Mouse (Mus musculus): ENCODE data around the gene Pcnt. TPM values are rescaled to one million over a fixed set of nuclear protein-coding genes. Genes with fewer than 3 reads are reported as not detected.

Gene Pcnt
- total and polyA plus RNA-seq, 3 experiments = 27.4 to 56.7 (median 42.2) TPM

DNA sequence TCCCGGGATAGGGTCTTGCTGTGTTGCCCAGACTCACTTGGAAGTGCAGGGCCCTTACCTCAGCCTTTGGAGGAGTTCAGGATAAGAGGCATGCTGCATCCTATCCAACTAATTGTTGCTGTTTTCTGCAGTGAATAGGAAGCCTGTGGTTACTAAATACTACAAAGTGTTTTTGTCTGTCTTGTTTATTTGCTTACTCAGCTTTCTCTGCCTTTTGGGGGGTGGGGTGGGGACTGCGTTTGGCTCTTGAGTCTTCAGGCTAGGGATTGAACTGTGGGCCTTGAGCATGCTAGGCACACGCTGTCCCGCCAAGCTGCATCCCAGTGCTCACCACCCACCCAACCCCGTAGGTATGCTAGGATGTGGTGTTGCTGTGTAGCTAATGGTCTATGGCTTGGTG lies 31.2 kb upstream of the Pcnt start:
- H3K79me2 ChIP-seq (replicated peaks; ENCODE audit: control insufficient read depth, insufficient read depth, low read length) = peaks cover 6% of the 10 kb centered on the region; the same call in 1 of the 2 replicates
- no peaks in the 10 kb centered on the region; the same call in 1 of the 2 replicates for H3K36me3 ChIP-seq (ENCODE audit: control insufficient read depth, insufficient read depth, low read length)
- no peak overlapping the region; the same call in 1 of the 2 replicates for H3K9ac ChIP-seq (ENCODE audit: low read depth, low read length)
- peaks cover 1% of the 10 kb centered on the region for H3K4me1 ChIP-seq (ENCODE audit: control insufficient read depth, insufficient read depth, low read length)
- no peak for DNase-seq
- WGBS = 89% methylated on average over 5 of the region's 5 CpGs
- intact Hi-C loops (cut with DNase I) = no loop called here
- H3K27ac ChIP-seq = no peak overlapping the region
- H3K27me3 ChIP-seq (ENCODE audit: control insufficient read depth, insufficient read depth, low read length) = no peaks in the 10 kb centered on the region
- TF ChIP-seq POLR2A (IDR thresholded peaks at IDR 0.05; ENCODE audit: insufficient read depth, low read depth, low read length) = no peak
- no peak for TF ChIP-seq EP300 (IDR thresholded peaks at IDR 0.05; ENCODE audit: insufficient read depth, low read depth, low read length)
- TF ChIP-seq CTCF (IDR thresholded peaks at IDR 0.05) = no peak
- H3K4me3 ChIP-seq = no peak overlapping the region

DNA sequence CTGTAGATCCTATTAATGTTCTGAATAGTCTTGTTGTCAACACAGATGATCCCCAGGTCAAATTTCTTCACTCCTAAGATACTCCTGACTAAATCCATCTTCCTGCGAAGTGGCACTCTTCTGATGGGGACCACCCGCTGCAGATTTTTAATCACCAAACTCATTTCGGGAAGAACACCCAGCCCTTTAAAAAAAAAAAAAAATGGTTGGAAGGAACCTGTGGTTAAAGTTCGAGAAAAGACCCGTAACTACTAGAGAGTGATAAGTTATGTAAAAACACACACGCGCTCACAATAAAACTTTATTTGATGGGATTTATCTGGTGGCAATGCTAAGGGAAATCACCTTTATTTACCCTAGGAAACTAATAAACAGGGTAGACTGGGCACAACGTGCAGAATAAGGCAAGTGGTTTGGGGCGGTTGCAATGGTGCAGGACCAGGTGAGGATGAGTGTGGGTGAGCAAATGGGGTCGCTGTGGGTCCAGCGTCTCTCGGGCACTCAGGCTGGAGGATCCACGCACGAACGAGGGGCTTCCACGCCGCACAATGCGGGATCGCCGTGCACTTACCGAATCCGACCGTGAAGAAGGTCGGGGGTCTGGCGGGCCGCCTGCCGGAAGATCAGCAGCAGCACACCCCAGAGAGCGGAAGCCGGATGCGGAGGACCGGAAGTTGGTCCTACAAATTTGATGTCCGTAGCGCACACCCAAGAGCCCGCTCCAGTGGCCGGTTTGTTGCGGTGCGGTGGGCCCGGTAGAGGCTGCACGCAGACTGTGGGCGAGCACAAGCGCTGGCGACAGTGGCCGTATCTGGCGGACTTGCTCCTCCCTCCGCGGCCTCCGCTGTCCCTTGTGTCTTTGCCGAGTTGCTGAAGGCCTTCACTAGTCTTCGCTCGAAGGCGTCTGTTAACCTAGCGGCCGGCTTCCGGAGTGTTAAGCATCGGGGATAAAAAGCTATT lies 25.9 kb upstream of the Pcnt start, which contains the start of the genes Mcm3ap and Ybey:
Gene Mcm3ap (plus strand): TSS at position 725 of the 960 bp plus-strand sequence.
Gene Ybey (minus strand): TSS at position 912 of the 960 bp plus-strand sequence.
- Histone ChIP-seq H3K27ac (peak within 1 kb of the TSS; percentile 75), H3K4me3 (peak within 1 kb of the TSS; percentile 72), H3K4me1 (ENCODE audit: control insufficient read depth, insufficient read depth, low read length) (peaks cover 1% of the 10 kb centered on the region), H3K79me2 (replicated peaks; ENCODE audit: control insufficient read depth, insufficient read depth, low read length) (peaks cover 4% of the 10 kb centered on the region), H3K9ac (ENCODE audit: low read depth, low read length) (peak within 1 kb of the TSS; percentile 98), H3K27me3 (ENCODE audit: control insufficient read depth, insufficient read depth, low read length) (no peaks in the 10 kb centered on the region), H3K36me3 (ENCODE audit: control insufficient read depth, insufficient read depth, low read length) (no peaks in the 10 kb centered on the region; the same call in 1 of the 2 replicates)
- DNase-seq = peak; percentile 90
- TF ChIP-seq EP300 (IDR thresholded peaks at IDR 0.05; ENCODE audit: insufficient read depth, low read depth, low read length) (0 out of 2 replicates have a peak, but pooled peaks have one; percentile 26), POLR2A (IDR thresholded peaks at IDR 0.05; ENCODE audit: insufficient read depth, low read depth, low read length) (peak; percentile 80), CTCF (IDR thresholded peaks at IDR 0.05) (peak; percentile 75)
- intact Hi-C loops (cut with DNase I) = loop anchor here (1.0 to 5.0 kb wide), 2 partner anchors 25 to 64 kb away; partner anchors contain the start of gene Lss
- WGBS = 1% methylated on average over 55 of the region's 55 CpGs

- TF ChIP-seq CTCF (IDR thresholded peaks at IDR 0.05) (no peak), EP300 (IDR thresholded peaks at IDR 0.05; ENCODE audit: insufficient read depth, low read depth, low read length) (no peak), POLR2A (IDR thresholded peaks at IDR 0.05; ENCODE audit: insufficient read depth, low read depth, low read length) (no peak)
- Histone ChIP-seq H3K79me2 (replicated peaks; ENCODE audit: control insufficient read depth, insufficient read depth, low read length) (no peaks in the 10 kb centered on the region; the same call in 1 of the 2 replicates), H3K9ac (ENCODE audit: low read depth, low read length) (no peak overlapping the region), H3K27me3 (ENCODE audit: control insufficient read depth, insufficient read depth, low read length) (no peaks in the 10 kb centered on the region), H3K4me3 (no peak overlapping the region), H3K36me3 (ENCODE audit: control insufficient read depth, insufficient read depth, low read length) (no peaks in the 10 kb centered on the region), H3K4me1 (ENCODE audit: control insufficient read depth, insufficient read depth, low read length) (no peaks in the 10 kb centered on the region), H3K27ac (no peak overlapping the region)
- intact Hi-C loops (cut with DNase I) = no loop called here
- no peak for DNase-seq
- 87% methylated on average over 6 of the region's 6 CpGs for WGBS
Measured at GRCm38 (mm10) chr10:76462721-76463120, 20.1 kb upstream of the Pcnt start.

DNA sequence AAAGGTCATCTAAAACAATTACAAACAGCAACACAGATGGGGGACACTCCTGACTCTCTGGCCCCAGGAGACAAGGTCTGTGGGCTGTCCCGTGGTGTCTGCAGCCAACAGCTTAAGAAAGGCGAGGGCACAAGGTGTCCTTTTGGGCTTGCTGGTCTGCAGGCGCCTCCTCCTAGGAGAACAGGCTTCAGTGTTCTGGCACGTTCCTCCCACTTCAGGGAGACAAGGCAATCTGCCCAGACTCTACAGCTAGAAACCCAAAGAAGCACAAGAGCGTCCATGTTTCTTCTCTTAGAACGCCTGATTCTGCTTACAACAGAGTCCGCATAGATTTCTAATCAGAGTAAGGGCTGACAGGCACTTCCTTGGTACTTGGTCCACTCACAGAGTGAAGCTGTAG lies 19.7 kb upstream of the Pcnt start:
- Histone ChIP-seq H3K9ac (ENCODE audit: low read depth, low read length) (no peak overlapping the region), H3K4me1 (ENCODE audit: control insufficient read depth, insufficient read depth, low read length) (no peaks in the 10 kb centered on the region), H3K27ac (no peak overlapping the region), H3K79me2 (replicated peaks; ENCODE audit: control insufficient read depth, insufficient read depth, low read length) (no peaks in the 10 kb centered on the region; the same call in 1 of the 2 replicates), H3K27me3 (ENCODE audit: control insufficient read depth, insufficient read depth, low read length) (no peaks in the 10 kb centered on the region), H3K36me3 (ENCODE audit: control insufficient read depth, insufficient read depth, low read length) (no peaks in the 10 kb centered on the region), H3K4me3 (no peak overlapping the region)
- TF ChIP-seq POLR2A (IDR thresholded peaks at IDR 0.05; ENCODE audit: insufficient read depth, low read depth, low read length) (no peak), EP300 (IDR thresholded peaks at IDR 0.05; ENCODE audit: insufficient read depth, low read depth, low read length) (no peak), CTCF (IDR thresholded peaks at IDR 0.05) (no peak)
- 90% methylated on average over 7 of the region's 7 CpGs for WGBS
- no peak for DNase-seq
- intact Hi-C loops (cut with DNase I) = no loop called here

DNA sequence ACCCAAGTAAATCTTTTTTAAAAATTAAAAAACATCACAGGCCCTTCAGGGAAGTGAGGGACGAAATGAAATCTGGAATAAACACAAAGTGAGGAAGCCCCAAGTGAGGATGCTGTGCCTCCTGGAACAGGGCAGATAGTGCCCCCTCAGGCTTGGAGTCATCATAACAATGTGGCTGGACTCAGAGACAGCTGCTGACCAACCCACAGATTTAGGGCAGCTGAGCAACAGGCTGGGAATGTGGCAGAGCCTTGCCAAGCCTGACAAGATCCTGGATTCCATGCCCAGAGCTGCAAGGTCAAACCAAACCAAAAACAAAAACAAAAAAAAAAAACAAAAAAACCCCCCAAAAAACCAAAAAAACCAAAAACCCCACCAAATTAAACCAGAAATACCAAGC lies 18.7 kb upstream of the Pcnt start:
- no peaks in the 10 kb centered on the region for H3K27me3 ChIP-seq (ENCODE audit: control insufficient read depth, insufficient read depth, low read length)
- no peaks in the 10 kb centered on the region for H3K4me1 ChIP-seq (ENCODE audit: control insufficient read depth, insufficient read depth, low read length)
- H3K27ac ChIP-seq = no peak overlapping the region
- no peak overlapping the region for H3K4me3 ChIP-seq
- TF ChIP-seq EP300 (IDR thresholded peaks at IDR 0.05; ENCODE audit: insufficient read depth, low read depth, low read length) (no peak), POLR2A (IDR thresholded peaks at IDR 0.05; ENCODE audit: insufficient read depth, low read depth, low read length) (no peak), CTCF (IDR thresholded peaks at IDR 0.05) (no peak)
- intact Hi-C loops (cut with DNase I) = no loop called here
- WGBS = 90% methylated on average over 1 of the region's 1 CpGs
- H3K36me3 ChIP-seq (ENCODE audit: control insufficient read depth, insufficient read depth, low read length) = no peaks in the 10 kb centered on the region
- DNase-seq = no peak
- H3K9ac ChIP-seq (ENCODE audit: low read depth, low read length) = no peak overlapping the region
- H3K79me2 ChIP-seq (replicated peaks; ENCODE audit: control insufficient read depth, insufficient read depth, low read length) = no peaks in the 10 kb centered on the region; the same call in 1 of the 2 replicates

Measured in heart, adult 2 months (tissue).